Mouse (Mus musculus): ENCODE measurements at regions not wholly inside any gene's neighbourhood (a gene's known extent, or its start where the extent isn't known, plus 50 kb on each side); places are given as distances from the start of the nearest gene placed in this dataset.

GRCm38 (mm10) chr13:111002670-111003069, 252.1 kb upstream of the Actbl2 start:
- H3K9ac ChIP-seq (ENCODE audit: insufficient read depth, low read depth, low read length, poor library complexity, severe bottlenecking) = no peak overlapping the region
- H3K36me3 ChIP-seq (ENCODE audit: control insufficient read depth, insufficient read depth, low read length, poor library complexity, severe bottlenecking) = no peaks in the 10 kb centered on the region
- DNase-seq (ENCODE audit: low read depth, low spot score) = no peak
- in situ Hi-C loops (cut with MboI; ENCODE audit: low sequenced_read_pairs in 2 of 2, unreplicated experiment in 2 of 2) = no loop called here
- no peaks in the 10 kb centered on the region for H3K4me1 ChIP-seq (ENCODE audit: control insufficient read depth in 2 of 2, insufficient read depth in 2 of 2, low read length in 2 of 2, poor library complexity in 1 of 2)
- no peaks in the 10 kb centered on the region for H3K9me3 ChIP-seq (ENCODE audit: control insufficient read depth, insufficient read depth, low read depth, low read length)
- TF ChIP-seq ZNF384 (IDR thresholded peaks at IDR 0.05; ENCODE audit: low read depth, low read length) = no peak
- TF ChIP-seq ZC3H11A (IDR thresholded peaks at IDR 0.05; ENCODE audit: borderline replicate concordance, low read depth, low read length) = no peak
- no peak for TF ChIP-seq CHD2 (IDR thresholded peaks at IDR 0.05; ENCODE audit: low read depth, low read length)
- no peak for TF ChIP-seq MAFK (IDR thresholded peaks at IDR 0.05; ENCODE audit: insufficient read depth, low read depth, low read length)
- no peak for TF ChIP-seq HCFC1 (IDR thresholded peaks at IDR 0.05; ENCODE audit: borderline replicate concordance, insufficient read depth, low read length)
- H3K4me3 ChIP-seq (ENCODE audit: insufficient read depth in 1 of 2, low read depth in 1 of 2, low read length in 2 of 2, poor library complexity in 1 of 2, severe bottlenecking in 1 of 2) = no peak overlapping the region
- no peak overlapping the region for H3K27ac ChIP-seq (ENCODE audit: insufficient read depth, low read depth, low read length, poor library complexity, severe bottlenecking)

GRCm38 (mm10) chr13:111014142-111014541, 240.7 kb upstream of the Actbl2 start:
- no peak for DNase-seq (ENCODE audit: low read depth, low spot score)
- in situ Hi-C loops (cut with MboI; ENCODE audit: low sequenced_read_pairs in 2 of 2, unreplicated experiment in 2 of 2) = no loop called here
- Histone ChIP-seq H3K4me1 (ENCODE audit: control insufficient read depth in 2 of 2, insufficient read depth in 2 of 2, low read length in 2 of 2, poor library complexity in 1 of 2) (no peaks in the 10 kb centered on the region), H3K9ac (ENCODE audit: insufficient read depth, low read depth, low read length, poor library complexity, severe bottlenecking) (no peak overlapping the region), H3K9me3 (ENCODE audit: control insufficient read depth, insufficient read depth, low read depth, low read length) (no peaks in the 10 kb centered on the region), H3K36me3 (ENCODE audit: control insufficient read depth, insufficient read depth, low read length, poor library complexity, severe bottlenecking) (no peaks in the 10 kb centered on the region), H3K4me3 (ENCODE audit: insufficient read depth in 1 of 2, low read depth in 1 of 2, low read length in 2 of 2, poor library complexity in 1 of 2, severe bottlenecking in 1 of 2) (no peak overlapping the region), H3K27ac (ENCODE audit: insufficient read depth, low read depth, low read length, poor library complexity, severe bottlenecking) (no peak overlapping the region)
- no peak for TF ChIP-seq CHD2 (IDR thresholded peaks at IDR 0.05; ENCODE audit: low read depth, low read length)

GRCm38 (mm10) chr13:111030111-111030510, 224.7 kb upstream of the Actbl2 start:
- H3K4me1 ChIP-seq (ENCODE audit: control insufficient read depth in 2 of 2, insufficient read depth in 2 of 2, low read length in 2 of 2, poor library complexity in 1 of 2) = no peaks in the 10 kb centered on the region
- H3K27ac ChIP-seq (ENCODE audit: insufficient read depth, low read depth, low read length, poor library complexity, severe bottlenecking) = no peak overlapping the region
- in situ Hi-C loops (cut with MboI; ENCODE audit: low sequenced_read_pairs in 2 of 2, unreplicated experiment in 2 of 2) = no loop called here
- TF ChIP-seq CHD2 (IDR thresholded peaks at IDR 0.05; ENCODE audit: low read depth, low read length) (no peak), HCFC1 (IDR thresholded peaks at IDR 0.05; ENCODE audit: borderline replicate concordance, insufficient read depth, low read length) (no peak), ZC3H11A (IDR thresholded peaks at IDR 0.05; ENCODE audit: borderline replicate concordance, low read depth, low read length) (no peak), MAFK (IDR thresholded peaks at IDR 0.05; ENCODE audit: insufficient read depth, low read depth, low read length) (no peak), ZNF384 (IDR thresholded peaks at IDR 0.05; ENCODE audit: low read depth, low read length) (no peak)
- no peak overlapping the region for H3K9ac ChIP-seq (ENCODE audit: insufficient read depth, low read depth, low read length, poor library complexity, severe bottlenecking)
- no peak for DNase-seq (ENCODE audit: low read depth, low spot score)
- H3K4me3 ChIP-seq (ENCODE audit: insufficient read depth in 1 of 2, low read depth in 1 of 2, low read length in 2 of 2, poor library complexity in 1 of 2, severe bottlenecking in 1 of 2) = no peak overlapping the region
- H3K36me3 ChIP-seq (ENCODE audit: control insufficient read depth, insufficient read depth, low read length, poor library complexity, severe bottlenecking) = no peaks in the 10 kb centered on the region
- no peaks in the 10 kb centered on the region for H3K9me3 ChIP-seq (ENCODE audit: control insufficient read depth, insufficient read depth, low read depth, low read length)

GRCm38 (mm10) chr13:111031633-111032032, 223.2 kb upstream of the Actbl2 start:
- H3K27ac ChIP-seq (ENCODE audit: insufficient read depth, low read depth, low read length, poor library complexity, severe bottlenecking) = no peak overlapping the region
- no peak overlapping the region for H3K4me3 ChIP-seq (ENCODE audit: insufficient read depth in 1 of 2, low read depth in 1 of 2, low read length in 2 of 2, poor library complexity in 1 of 2, severe bottlenecking in 1 of 2)
- in situ Hi-C loops (cut with MboI; ENCODE audit: low sequenced_read_pairs in 2 of 2, unreplicated experiment in 2 of 2) = no loop called here
- H3K36me3 ChIP-seq (ENCODE audit: control insufficient read depth, insufficient read depth, low read length, poor library complexity, severe bottlenecking) = no peaks in the 10 kb centered on the region
- no peak overlapping the region for H3K9ac ChIP-seq (ENCODE audit: insufficient read depth, low read depth, low read length, poor library complexity, severe bottlenecking)
- H3K4me1 ChIP-seq (ENCODE audit: control insufficient read depth in 2 of 2, insufficient read depth in 2 of 2, low read length in 2 of 2, poor library complexity in 1 of 2) = no peaks in the 10 kb centered on the region
- DNase-seq (ENCODE audit: low read depth, low spot score) = no peak
- TF ChIP-seq HCFC1 (IDR thresholded peaks at IDR 0.05; ENCODE audit: borderline replicate concordance, insufficient read depth, low read length) (no peak), ZC3H11A (IDR thresholded peaks at IDR 0.05; ENCODE audit: borderline replicate concordance, low read depth, low read length) (no peak), CHD2 (IDR thresholded peaks at IDR 0.05; ENCODE audit: low read depth, low read length) (no peak), MAFK (IDR thresholded peaks at IDR 0.05; ENCODE audit: insufficient read depth, low read depth, low read length) (no peak), ZNF384 (IDR thresholded peaks at IDR 0.05; ENCODE audit: low read depth, low read length) (no peak)
- no peaks in the 10 kb centered on the region for H3K9me3 ChIP-seq (ENCODE audit: control insufficient read depth, insufficient read depth, low read depth, low read length)

GRCm38 (mm10) chr13:111043637-111044036, 211.2 kb upstream of the Actbl2 start:
- in situ Hi-C loops (cut with MboI; ENCODE audit: low sequenced_read_pairs in 2 of 2, unreplicated experiment in 2 of 2) = no loop called here
- H3K36me3 ChIP-seq (ENCODE audit: control insufficient read depth, insufficient read depth, low read length, poor library complexity, severe bottlenecking) = no peaks in the 10 kb centered on the region
- DNase-seq (ENCODE audit: low read depth, low spot score) = no peak
- no peak overlapping the region for H3K27ac ChIP-seq (ENCODE audit: insufficient read depth, low read depth, low read length, poor library complexity, severe bottlenecking)
- no peak for TF ChIP-seq MAFK (IDR thresholded peaks at IDR 0.05; ENCODE audit: insufficient read depth, low read depth, low read length)
- TF ChIP-seq ZC3H11A (IDR thresholded peaks at IDR 0.05; ENCODE audit: borderline replicate concordance, low read depth, low read length) = no peak
- TF ChIP-seq CHD2 (IDR thresholded peaks at IDR 0.05; ENCODE audit: low read depth, low read length) = no peak
- no peak for TF ChIP-seq ZNF384 (IDR thresholded peaks at IDR 0.05; ENCODE audit: low read depth, low read length)
- TF ChIP-seq HCFC1 (IDR thresholded peaks at IDR 0.05; ENCODE audit: borderline replicate concordance, insufficient read depth, low read length) = no peak
- no peaks in the 10 kb centered on the region for H3K9me3 ChIP-seq (ENCODE audit: control insufficient read depth, insufficient read depth, low read depth, low read length)
- no peaks in the 10 kb centered on the region for H3K4me1 ChIP-seq (ENCODE audit: control insufficient read depth in 2 of 2, insufficient read depth in 2 of 2, low read length in 2 of 2, poor library complexity in 1 of 2)
- H3K9ac ChIP-seq (ENCODE audit: insufficient read depth, low read depth, low read length, poor library complexity, severe bottlenecking) = no peak overlapping the region
- no peak overlapping the region for H3K4me3 ChIP-seq (ENCODE audit: insufficient read depth in 1 of 2, low read depth in 1 of 2, low read length in 2 of 2, poor library complexity in 1 of 2, severe bottlenecking in 1 of 2)

Measured in ES-E14 (cell line).